Mouse (Mus musculus) kidney, postnatal 0 days (tissue): Measurements from ENCODE around the gene 4930595D18Rik. TPM values are rescaled to one million over a fixed set of nuclear protein-coding genes. Genes with fewer than 3 reads are reported as not detected.
A peak's percentile ranks its signal among the peaks of the same experiment; 100 is the strongest.

Source experiments
- ATAC-seq: fragments of 200-750 bp; cut with Nextera tagmentation; replicated peaks from 2 replicates; pipeline ENCODE4 v1.8.0; 2017; ENCODE audit warnings: low read depth, moderate number of reproducible peaks, moderate TSS enrichment, moderate library complexity; ENCODE audit not compliant: low FRiP score
- DNase-seq: peaks from one replicate; pipeline ENCODE4 v3.0.0-alpha.2; 2016; ENCODE audit warnings: low spot score
- H3K27ac ChIP-seq: fragments of 300-500 bp; sonication (generic); 2 replicates; pipeline ENCODE4 v1.5.1; 2014; ENCODE audit warnings: mild to moderate bottlenecking
- H3K27me3 ChIP-seq: fragments of 300-500 bp; sonication (generic); 2 replicates; pipeline ENCODE4 v1.6.1; 2014; ENCODE audit warnings: low read length, mixed read lengths; ENCODE audit not compliant: insufficient read depth
- H3K36me3 ChIP-seq: fragments of 300-500 bp; sonication (generic); 2 replicates; pipeline ENCODE4 v1.6.1; 2014; ENCODE audit warnings: low read length, mixed read lengths; ENCODE audit not compliant: insufficient read depth
- H3K4me1 ChIP-seq: fragments of 300-500 bp; sonication (generic); replicated peaks from 2 replicates; pipeline ENCODE4 v1.6.1; 2014; ENCODE audit warnings: antibody characterized with exemption, low read length, mixed read lengths; ENCODE audit not compliant: insufficient read depth
- H3K4me2 ChIP-seq: fragments of 300-500 bp; sonication (generic); 2 replicates; pipeline ENCODE4 v1.6.1; 2014; ENCODE audit warnings: mild to moderate bottlenecking, low read length, moderate library complexity, mixed read lengths
- H3K4me3 ChIP-seq: fragments of 300-500 bp; sonication (generic); replicated peaks from 2 replicates; pipeline ENCODE4 v1.5.1; 2014; ENCODE audit warnings: low read depth, low read length
- H3K9ac ChIP-seq: fragments of 300-500 bp; sonication (generic); 2 replicates; pipeline ENCODE4 v1.6.1; 2014; ENCODE audit warnings: low read depth, low read length
- H3K9me3 ChIP-seq: fragments of 300-500 bp; sonication (generic); replicated peaks from 2 replicates; pipeline ENCODE4 v1.6.1; 2016; ENCODE audit warnings: low read length, inconsistent platforms, mixed read lengths
- CTCF ChIP-seq: IDR thresholded peaks from 2 replicates; pipeline ENCODE4 v1.5.1; 2016; ENCODE audit warnings: antibody characterized with exemption, low read depth, mild to moderate bottlenecking, moderate library complexity
- WGBS: fragments of 180-500 bp; shearing (Covaris S2); extraction: QIAGEN DNeasy Blood & Tissue Kit; methylation state at CpG from one replicate; pipeline ENCODE4 v1.1.7; 2014; 5-methylcytosine and 5-hydroxymethylcytosine counted together
- polyA plus RNA-seq: library from polyadenylated mRNA; unstranded; fragments of >200 nt; fragmentation: Nextera tagmentation; extraction: Ambion mirVana; gene quantifications from 2 replicates; pipeline ENCODE4 v1.2.1, GENCODE M21; 2015

Gene 4930595D18Rik
- polyA plus RNA-seq, 1 experiment from 2014 or later, result not detected

DNA sequence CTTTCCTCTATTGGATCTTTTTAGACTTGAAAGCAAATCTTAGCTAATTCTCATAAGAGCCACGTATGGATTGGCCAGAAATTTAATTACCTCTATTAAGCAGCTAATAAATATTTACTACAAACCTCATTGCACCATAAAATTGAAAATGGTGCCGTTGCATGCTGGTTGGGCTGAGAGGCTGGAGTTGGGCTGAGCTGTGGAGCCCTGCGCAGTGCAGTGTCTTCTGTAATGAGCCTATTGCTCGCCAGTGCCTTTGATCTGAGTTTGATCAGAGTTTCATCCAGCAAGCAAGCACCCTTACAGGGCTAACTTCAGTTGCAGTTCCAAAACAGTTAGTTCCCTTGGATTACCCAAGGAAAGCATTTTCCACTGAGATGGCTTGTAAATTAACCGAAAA is 30.3 kb downstream of the 4930595D18Rik start:
- no peaks in the 10 kb centered on the region for H3K9me3 ChIP-seq
- no peak overlapping the region for H3K4me3 ChIP-seq
- no peak overlapping the region for H3K9ac ChIP-seq
- no peak for TF ChIP-seq CTCF
- no peaks in the 10 kb centered on the region for H3K36me3 ChIP-seq
- H3K27ac ChIP-seq, result no peak overlapping the region
- ATAC-seq (no peak), DNase-seq (peak; percentile 49)
- no peaks in the 10 kb centered on the region for H3K27me3 ChIP-seq
- H3K4me2 ChIP-seq, result no peak overlapping the region
- 37% methylated on average over 5 of the region's 5 CpGs for WGBS
- no peaks in the 10 kb centered on the region for H3K4me1 ChIP-seq

DNA sequence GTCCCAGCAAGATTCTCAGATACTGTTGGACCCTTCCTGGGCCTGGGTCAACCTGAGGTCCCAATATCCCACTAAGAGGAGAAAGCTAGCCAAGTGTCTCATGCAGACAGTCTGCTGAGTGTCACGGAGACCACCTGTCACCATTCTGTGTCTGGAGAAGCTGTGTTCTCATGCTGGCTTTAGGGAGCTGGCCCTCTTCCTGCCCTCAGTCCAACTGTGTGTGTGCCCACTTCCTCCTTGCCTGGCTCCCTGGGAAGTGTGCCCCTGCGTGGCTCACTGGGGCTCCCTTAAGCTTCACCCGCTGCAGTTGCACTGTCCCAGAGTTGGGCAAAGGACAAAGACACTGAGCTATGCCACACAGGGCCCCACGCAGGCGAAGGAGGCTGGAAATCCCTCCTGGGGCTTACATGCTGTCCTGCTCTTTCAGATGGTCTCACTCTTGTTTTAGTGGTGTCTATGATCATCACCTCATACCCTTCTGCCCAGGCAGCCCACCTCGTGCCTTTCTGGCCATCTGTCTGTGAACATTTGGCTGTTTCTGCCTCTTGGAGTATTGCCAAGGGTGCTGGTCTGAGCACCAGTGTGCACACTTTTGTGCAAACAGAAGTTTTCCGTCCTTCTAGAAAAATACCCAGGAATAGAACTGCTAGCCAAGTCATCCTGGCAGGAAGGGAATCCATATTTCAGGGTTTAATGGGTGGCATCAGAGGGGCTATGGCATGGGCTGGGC is 31.1 kb downstream of the 4930595D18Rik start:
- no peak for ATAC-seq

DNA sequence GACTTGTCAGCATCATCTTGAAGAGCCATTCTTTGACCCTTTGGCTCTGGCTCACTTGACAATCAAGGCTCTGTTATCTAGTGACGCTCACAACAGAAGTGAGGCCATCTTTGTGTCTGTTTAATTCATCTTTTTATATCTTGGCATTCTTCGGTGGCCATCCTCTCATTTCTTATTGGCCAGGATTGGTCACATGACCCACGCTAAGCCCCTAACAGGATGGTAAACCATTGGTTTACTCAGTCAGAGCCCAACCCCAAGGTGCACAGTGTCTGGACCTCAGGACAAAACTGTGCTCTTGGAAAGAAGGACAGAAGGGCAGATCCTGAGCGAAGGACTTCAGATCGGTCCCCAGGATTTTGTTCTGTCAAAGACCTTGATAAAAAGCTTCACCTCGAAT is 31.7 kb downstream of the 4930595D18Rik start:
- H3K27ac ChIP-seq, result no peak overlapping the region
- ATAC-seq, result no peak
- TF ChIP-seq CTCF, result no peak
- no peaks in the 10 kb centered on the region for H3K4me1 ChIP-seq
- no peak overlapping the region for H3K9ac ChIP-seq
- DNase-seq, result no peak
- H3K9me3 ChIP-seq, result no peaks in the 10 kb centered on the region
- H3K4me3 ChIP-seq, result no peak overlapping the region
- no peaks in the 10 kb centered on the region for H3K27me3 ChIP-seq
- H3K36me3 ChIP-seq, result no peaks in the 10 kb centered on the region
- no peak overlapping the region for H3K4me2 ChIP-seq
- 90% methylated on average over 6 of the region's 6 CpGs for WGBS

More for the DNA sequence above, 31.1 kb downstream of the 4930595D18Rik start:
- Histone ChIP-seq H3K36me3 (no peaks in the 10 kb centered on the region), H3K4me3 (no peak overlapping the region), H3K9ac (no peak overlapping the region), H3K4me2 (no peak overlapping the region), H3K4me1 (no peaks in the 10 kb centered on the region), H3K27me3 (no peaks in the 10 kb centered on the region), H3K9me3 (no peaks in the 10 kb centered on the region), H3K27ac (no peak overlapping the region)
- TF ChIP-seq CTCF, result no peak
- no peak for DNase-seq
- 67% methylated on average over 7 of the region's 7 CpGs for WGBS

DNA sequence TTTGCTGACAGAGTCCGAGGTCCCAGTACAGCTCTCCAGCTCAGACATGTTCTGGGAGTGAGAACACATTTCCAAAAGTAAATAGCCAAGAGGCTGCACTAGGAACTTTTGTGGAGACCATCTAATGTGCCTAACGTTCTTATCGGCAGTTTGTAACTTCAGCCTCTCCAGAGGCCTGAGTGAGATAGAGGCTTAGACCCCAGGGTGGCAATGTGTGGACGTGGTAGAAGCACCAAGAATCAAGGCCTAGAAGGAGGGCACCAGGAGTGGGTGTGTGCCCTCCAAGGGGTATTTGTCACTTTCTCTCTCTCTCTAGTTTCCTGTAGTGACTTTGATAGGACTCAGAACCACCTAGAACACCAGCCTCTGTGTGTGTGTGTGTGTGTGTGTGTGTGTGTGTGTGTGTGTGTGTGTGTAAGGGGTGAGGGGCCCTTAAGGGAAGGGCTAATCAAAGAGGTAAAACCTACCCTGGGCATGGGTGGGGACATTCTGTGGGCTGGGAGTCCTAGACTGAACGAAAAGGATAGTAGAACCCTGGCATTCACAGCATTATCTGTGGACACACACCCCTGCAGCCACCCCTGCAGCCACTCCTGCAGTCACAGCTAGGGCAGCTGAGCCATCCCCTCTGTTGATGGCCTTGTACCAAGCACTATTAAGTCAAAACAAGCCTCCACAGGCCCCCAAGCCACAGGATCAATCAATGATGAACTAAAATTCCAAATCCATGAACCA is 32.7 kb downstream of the 4930595D18Rik start:
- H3K4me1 ChIP-seq, result no peaks in the 10 kb centered on the region
- no peaks in the 10 kb centered on the region for H3K27me3 ChIP-seq
- H3K9ac ChIP-seq, result no peak overlapping the region
- DNase-seq, result no peak
- H3K9me3 ChIP-seq, result no peaks in the 10 kb centered on the region
- H3K27ac ChIP-seq, result no peak overlapping the region
- TF ChIP-seq CTCF, result no peak
- H3K4me2 ChIP-seq, result no peak overlapping the region
- no peak overlapping the region for H3K4me3 ChIP-seq
- 87% methylated on average over 5 of the region's 5 CpGs for WGBS
- no peak for ATAC-seq
- no peaks in the 10 kb centered on the region for H3K36me3 ChIP-seq

DNA sequence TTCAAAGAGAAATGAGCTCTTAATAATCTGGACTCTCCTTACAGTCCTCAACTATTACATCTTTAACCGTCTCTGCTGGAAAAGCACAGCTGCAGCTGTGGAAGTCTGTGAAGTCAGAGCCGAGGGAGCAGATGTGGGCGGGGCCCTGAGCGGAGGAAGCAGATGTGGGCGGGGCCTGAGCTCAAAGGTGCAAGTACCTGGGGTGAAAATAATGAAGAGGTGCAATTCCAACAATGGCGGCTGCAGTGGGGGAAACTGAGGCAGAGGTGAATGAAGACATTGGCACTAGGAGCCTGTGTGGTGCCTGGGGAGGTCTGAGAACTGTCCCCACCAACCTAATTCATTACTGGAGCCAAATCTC is 34.1 kb downstream of the 4930595D18Rik start:
- no peaks in the 10 kb centered on the region for H3K27me3 ChIP-seq
- WGBS, result 3% methylated on average over 6 of the region's 6 CpGs
- H3K9ac ChIP-seq, result no peak overlapping the region
- no peak for TF ChIP-seq CTCF
- ATAC-seq (no peak), DNase-seq (peak; percentile 36)
- H3K36me3 ChIP-seq, result no peaks in the 10 kb centered on the region
- peaks cover 1% of the 10 kb centered on the region; the same call in 1 of the 2 replicates for H3K4me1 ChIP-seq
- no peak overlapping the region for H3K4me2 ChIP-seq
- H3K4me3 ChIP-seq, result no peak overlapping the region
- no peaks in the 10 kb centered on the region for H3K9me3 ChIP-seq
- H3K27ac ChIP-seq, result no peak overlapping the region

DNA sequence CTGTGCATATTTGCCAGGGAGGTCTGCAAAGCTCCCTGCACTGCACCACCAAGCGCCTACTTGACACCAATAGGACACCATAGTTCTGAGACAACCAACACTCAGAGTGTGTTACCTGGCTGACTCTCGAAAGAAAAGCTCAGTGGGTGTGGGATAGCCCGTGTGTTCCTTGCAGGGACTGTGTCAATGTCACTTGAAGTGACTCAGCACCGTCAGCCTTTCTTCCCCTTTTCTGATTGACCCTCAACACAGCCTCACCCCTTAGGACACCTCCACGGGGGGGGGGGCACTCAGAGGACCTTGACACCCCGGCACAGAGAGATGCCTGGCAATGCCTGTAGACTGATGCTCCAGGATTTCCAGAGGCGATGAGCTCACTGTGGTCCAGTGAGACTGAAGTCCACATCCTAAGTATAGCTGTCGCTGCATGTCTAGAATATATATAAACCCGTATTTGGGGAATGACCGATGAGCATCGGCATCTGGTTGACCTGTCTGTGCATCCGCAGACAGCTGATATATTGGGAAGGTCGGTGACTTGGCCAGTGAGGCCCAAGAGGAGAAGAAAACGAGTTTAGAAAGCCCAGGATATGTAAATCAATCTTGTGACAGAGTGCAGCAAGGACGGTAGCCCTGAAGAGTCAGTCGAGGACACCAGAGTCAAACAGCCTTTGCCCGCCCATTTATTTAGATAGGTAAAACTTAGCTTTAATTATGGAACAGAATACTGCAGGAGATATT is 34.6 kb downstream of the 4930595D18Rik start:
- no peak for TF ChIP-seq CTCF
- WGBS, result 55% methylated on average over 17 of the region's 17 CpGs
- DNase-seq (no peak), ATAC-seq (no peak)
- Histone ChIP-seq H3K4me3 (no peak overlapping the region), H3K36me3 (no peaks in the 10 kb centered on the region), H3K9me3 (no peaks in the 10 kb centered on the region), H3K4me2 (no peak overlapping the region), H3K4me1 (peaks cover 5% of the 10 kb centered on the region; the same call in 1 of the 2 replicates), H3K27ac (no peak overlapping the region), H3K9ac (no peak overlapping the region), H3K27me3 (no peaks in the 10 kb centered on the region)
